8 mouse cellular contexts compared by ENCODE assay signal in genomic region chr5:107960532-107961202, GRCm38 (mm10). TPM values are rescaled to one million over a fixed set of nuclear protein-coding genes. Genes with fewer than 3 reads are reported as not detected.
DNase-seq lines count a peak whose midpoint lies in the region; ATAC-seq and TF ChIP-seq lines count a peak whose summit lies in the region.

No protein-coding gene starts in this region.

- no peak overlapping the region for H3K9ac ChIP-seq in kidney, embryonic 14.5 days (ENCODE audit: low read depth, low read length)
- peak overlapping the region; percentile 59 for H3K9ac ChIP-seq in liver, postnatal 0 days (replicated peaks)
- no peak overlapping the region for H3K9ac ChIP-seq in stomach, embryonic 14.5 days (replicated peaks; ENCODE audit: low read depth, low read length)
- H3K9ac ChIP-seq in midbrain, embryonic 16.5 days (ENCODE audit: low read depth, low read length), result no peak overlapping the region
- H3K9ac ChIP-seq in hindbrain, embryonic 12.5 days, result no peak overlapping the region

- no peak overlapping the region for H3K4me2 ChIP-seq in kidney, embryonic 14.5 days (replicated peaks; ENCODE audit: low read depth, low read length)
- H3K4me2 ChIP-seq in liver, postnatal 0 days (ENCODE audit: low read depth, low read length), result peak overlapping the region; percentile 81
- H3K4me2 ChIP-seq in stomach, embryonic 14.5 days (replicated peaks; ENCODE audit: low read depth, low read length), result peak overlapping the region; percentile 19; the same call in 1 of the 2 replicates
- no peak overlapping the region for H3K4me2 ChIP-seq in midbrain, embryonic 16.5 days (ENCODE audit: low read length)
- no peak overlapping the region for H3K4me2 ChIP-seq in hindbrain, embryonic 12.5 days (replicated peaks)

- TF ChIP-seq EP300 in liver, postnatal 0 days (IDR thresholded peaks at IDR 0.05; ENCODE audit: low read depth), result peak; percentile 78

- peaks cover 5% of the 10 kb centered on the region; the same call in 1 of the 2 replicates for H3K4me1 ChIP-seq in kidney, embryonic 14.5 days (ENCODE audit: control insufficient read depth, insufficient read depth, low read length)
- H3K4me1 ChIP-seq in liver, postnatal 0 days (ENCODE audit: insufficient read depth), result peaks cover 37% of the 10 kb centered on the region
- H3K4me1 ChIP-seq in stomach, embryonic 14.5 days (ENCODE audit: control insufficient read depth, insufficient read depth, low read length), result peaks cover 15% of the 10 kb centered on the region
- no peaks in the 10 kb centered on the region; the same call in 1 of the 2 replicates for H3K4me1 ChIP-seq in midbrain, embryonic 16.5 days (ENCODE audit: control insufficient read depth, insufficient read depth, low read length)
- H3K4me1 ChIP-seq in hindbrain, embryonic 12.5 days, result no peaks in the 10 kb centered on the region

- no peak overlapping the region for H3K4me3 ChIP-seq in kidney, embryonic 14.5 days (ENCODE audit: low read length)
- H3K4me3 ChIP-seq in liver, postnatal 0 days (ENCODE audit: low read depth, low read length), result peak overlapping the region; percentile 47
- no peak overlapping the region for H3K4me3 ChIP-seq in stomach, embryonic 14.5 days (ENCODE audit: low read depth, low read length)
- H3K4me3 ChIP-seq in midbrain, embryonic 16.5 days (ENCODE audit: low read depth, low read length), result no peak overlapping the region
- no peak overlapping the region for H3K4me3 ChIP-seq in hindbrain, embryonic 12.5 days

- ATAC-seq in kidney, embryonic 14.5 days (ENCODE audit: low FRiP score, low TSS enrichment), result peak; percentile 80
- ATAC-seq in erythroblast, adult 5-6 weeks (replicated peaks; ENCODE audit: low FRiP score, poor library complexity, severe bottlenecking), result peak; percentile 82
- peak; percentile 87 for ATAC-seq in liver, postnatal 0 days
- 0 out of 2 replicates have a peak, but pooled peaks have one; percentile 49 for ATAC-seq in stomach, embryonic 14.5 days (ENCODE audit: insufficient number of reproducible peaks, insufficient read depth, low FRiP score, low read depth)
- ATAC-seq in midbrain, embryonic 16.5 days, result no peak
- ATAC-seq in hindbrain, embryonic 12.5 days (ENCODE audit: low FRiP score), result no peak

- H3K36me3 ChIP-seq in kidney, embryonic 14.5 days (ENCODE audit: control insufficient read depth, insufficient read depth, low read length), result no peaks in the 10 kb centered on the region
- no peaks in the 10 kb centered on the region for H3K36me3 ChIP-seq in liver, postnatal 0 days (replicated peaks; ENCODE audit: insufficient read depth, low read length)
- no peaks in the 10 kb centered on the region for H3K36me3 ChIP-seq in stomach, embryonic 14.5 days (ENCODE audit: control insufficient read depth, insufficient read depth, low read length)
- no peaks in the 10 kb centered on the region for H3K36me3 ChIP-seq in midbrain, embryonic 16.5 days (ENCODE audit: control insufficient read depth, insufficient read depth, low read length)
- H3K36me3 ChIP-seq in hindbrain, embryonic 12.5 days, result no peaks in the 10 kb centered on the region

- no peaks in the 10 kb centered on the region for H3K9me3 ChIP-seq in kidney, embryonic 14.5 days (ENCODE audit: control insufficient read depth, low read length)
- H3K9me3 ChIP-seq in liver, postnatal 0 days (ENCODE audit: low read length), result no peaks in the 10 kb centered on the region
- H3K9me3 ChIP-seq in stomach, embryonic 14.5 days (ENCODE audit: control insufficient read depth, low read depth, low read length), result no peaks in the 10 kb centered on the region
- no peaks in the 10 kb centered on the region for H3K9me3 ChIP-seq in midbrain, embryonic 16.5 days (replicated peaks; ENCODE audit: control insufficient read depth, low read length, poor library complexity, severe bottlenecking)
- no peaks in the 10 kb centered on the region for H3K9me3 ChIP-seq in hindbrain, embryonic 12.5 days (replicated peaks)

- no peak for DNase-seq in kidney, postnatal 14 days
- DNase-seq in liver, postnatal 0 days, result peak; percentile 59
- DNase-seq in ovary, postnatal 14 days (ENCODE audit: low spot score), result no peak

- TF ChIP-seq CTCF in liver, postnatal 0 days (IDR thresholded peaks at IDR 0.05; ENCODE audit: low read depth), result peak; percentile 40; the same call in 1 of the 2 replicates

- no peak overlapping the region for H3K27ac ChIP-seq in kidney, embryonic 14.5 days (ENCODE audit: low read depth, low read length)
- peak overlapping the region; percentile 90 for H3K27ac ChIP-seq in liver, postnatal 0 days (ENCODE audit: low read depth)
- H3K27ac ChIP-seq in stomach, embryonic 14.5 days (ENCODE audit: low read length), result no peak overlapping the region
- H3K27ac ChIP-seq in midbrain, embryonic 16.5 days (ENCODE audit: low read length), result no peak overlapping the region
- H3K27ac ChIP-seq in hindbrain, embryonic 12.5 days, result no peak overlapping the region

- H3K27me3 ChIP-seq in kidney, embryonic 14.5 days (ENCODE audit: control insufficient read depth, insufficient read depth, low read length), result no peaks in the 10 kb centered on the region
- H3K27me3 ChIP-seq in liver, postnatal 0 days (ENCODE audit: insufficient read depth, low read length), result no peaks in the 10 kb centered on the region
- H3K27me3 ChIP-seq in stomach, embryonic 14.5 days (ENCODE audit: control insufficient read depth, insufficient read depth, low read length), result no peaks in the 10 kb centered on the region
- no peaks in the 10 kb centered on the region for H3K27me3 ChIP-seq in midbrain, embryonic 16.5 days (ENCODE audit: control insufficient read depth, insufficient read depth, low read depth, low read length)
- H3K27me3 ChIP-seq in hindbrain, embryonic 12.5 days, result no peaks in the 10 kb centered on the region

- WGBS in kidney, embryonic 14.5 days, result 63% methylated on average over 14 of the region's 14 CpGs
- 33% methylated on average over 14 of the region's 14 CpGs for WGBS in liver, postnatal 0 days (ENCODE audit: insufficient replicate concordance)
- WGBS in stomach, embryonic 14.5 days, result 56% methylated on average over 14 of the region's 14 CpGs
- WGBS in midbrain, embryonic 16.5 days, result 82% methylated on average over 14 of the region's 14 CpGs
- 76% methylated on average over 14 of the region's 14 CpGs for WGBS in hindbrain, embryonic 12.5 days

RNA-seq across cellular contexts. Expression of gene Fam69a, which starts 26.2 kb away (rescaled TPM):
- 18.3 and 22.0 TPM in 2 replicates for polyA plus RNA-seq in kidney, embryonic 14.5 days (2014; fragmentation: Nextera tagmentation; extraction: Ambion mirVana)
- 7.9 and 19.0 TPM in 2 replicates for total RNA-seq in erythroblast, adult 5-6 weeks (2015; ENCODE audit: low replicate concordance)
- total RNA-seq in erythroblast, adult 5-6 weeks (2017; ENCODE audit: low replicate concordance), result 3.6 and 7.2 TPM in 2 replicates
- polyA plus RNA-seq in liver, postnatal 0 days (2015; fragmentation: Nextera tagmentation; extraction: Ambion mirVana), result 8.3 and 9.0 TPM in 2 replicates
- 29.1 and 31.9 TPM in 2 replicates for polyA plus RNA-seq in stomach, embryonic 14.5 days (2014; fragmentation: Nextera tagmentation; extraction: Ambion mirVana)
- polyA plus RNA-seq in midbrain, embryonic 16.5 days (2015; fragmentation: Nextera tagmentation; extraction: Ambion mirVana), result 57.9 and 67.8 TPM in 2 replicates
- 31.0 and 31.4 TPM in 2 replicates for polyA plus RNA-seq in hindbrain, embryonic 12.5 days (2016; fragmentation: Nextera tagmentation; extraction: Ambion mirVana)

Comparison
In these comparisons a context has a peak if more than half of its experiments do, and no peak if none do; other contexts are left out.
1. ATAC-seq: peak in kidney, embryonic 14.5 days (single experiment), erythroblast, adult 5-6 weeks (single experiment), liver, postnatal 0 days (single experiment) and stomach, embryonic 14.5 days (single experiment); none in midbrain, embryonic 16.5 days (single experiment) and hindbrain, embryonic 12.5 days (single experiment).
2. H3K4me2 ChIP-seq: peak in liver, postnatal 0 days (single experiment) and stomach, embryonic 14.5 days (single experiment); none in kidney, embryonic 14.5 days (single experiment), midbrain, embryonic 16.5 days (single experiment) and hindbrain, embryonic 12.5 days (single experiment).